Mouse (Mus musculus): ENCODE results near the gene D730048I06Rik. TPM values are rescaled to one million over a fixed set of nuclear protein-coding genes. Genes with fewer than 3 reads are reported as not detected.
"Not testable (repeated sequence)": the region's sequence is repeated elsewhere in the genome, so short reads cannot be mapped to it uniquely, and the experiment has no call there.

Gene D730048I06Rik
- not detected in 2 replicates for total RNA-seq (2015)
- total RNA-seq (2017): not detected in 2 replicates

GRCm38 (mm10) chr9:35790001-35790400, at the start of gene D730048I06Rik, which contains the start of gene Gm27235:
TSS of gene D730048I06Rik (minus strand) at chr9:35790112.
TSS of gene Gm27235 (minus strand) at chr9:35790101.
- ATAC-seq (ENCODE audit: poor library complexity, severe bottlenecking): no peak

GRCm38 (mm10) chr9:35817881-35818280, 28.0 kb upstream of the D730048I06Rik start:
- ATAC-seq (ENCODE audit: poor library complexity, severe bottlenecking): not testable (repeated sequence)

- ATAC-seq (ENCODE audit: poor library complexity, severe bottlenecking): no peak
These were observed 8.2 kb upstream of the D730048I06Rik start for GRCm38 (mm10) chr9:35798146-35798545.

GRCm38 (mm10) chr9:35778009-35778408, 11.9 kb downstream of the D730048I06Rik start, which contains the start of gene Gm17727:
TSS of gene Gm17727 (minus strand) at chr9:35778109.
- no peak for ATAC-seq (ENCODE audit: poor library complexity, severe bottlenecking)

GRCm38 (mm10) chr9:35756843-35757242, 33.1 kb downstream of the D730048I06Rik start:
- no peak for ATAC-seq (ENCODE audit: poor library complexity, severe bottlenecking)

- no peak for ATAC-seq (ENCODE audit: poor library complexity, severe bottlenecking)
These were observed 49.2 kb downstream of the D730048I06Rik start, which contains the start of gene Gm17677 for GRCm38 (mm10) chr9:35740749-35741148. TSS of gene Gm17677 (plus strand) at chr9:35741049.

Other genes starting within 250 kb of the D730048I06Rik start
- gene Ddx25, start 231.6 kb downstream of the D730048I06Rik start, total RNA-seq (2015): 0.09 and 0.11 TPM in 2 replicates
- 0.04 TPM in 1 of 2 replicates, not detected in the other for gene Ddx25, start 231.6 kb downstream of the D730048I06Rik start, total RNA-seq (2017)
- gene Pus3, start 231.5 kb downstream of the D730048I06Rik start, total RNA-seq (2015): 9.8 and 12.2 TPM in 2 replicates
- gene Pus3, start 231.5 kb downstream of the D730048I06Rik start, total RNA-seq (2017): 14.0 and 14.6 TPM in 2 replicates
- gene Pate2, start 219.8 kb downstream of the D730048I06Rik start, total RNA-seq (2015): 0.51 and 0.75 TPM in 2 replicates
- not detected in 2 replicates for gene Pate2, start 219.8 kb downstream of the D730048I06Rik start, total RNA-seq (2017)
- gene Hyls1, start 219.7 kb downstream of the D730048I06Rik start, total RNA-seq (2015): 15.7 and 20.1 TPM in 2 replicates
- 17.5 and 20.6 TPM in 2 replicates for gene Hyls1, start 219.7 kb downstream of the D730048I06Rik start, total RNA-seq (2017)
- not detected in 2 replicates for gene Pate4, start 178.2 kb downstream of the D730048I06Rik start, total RNA-seq (2015)
- gene Pate4, start 178.2 kb downstream of the D730048I06Rik start, total RNA-seq (2017): not detected in 2 replicates
- not detected in 2 replicates for gene Pate3, start 141.9 kb downstream of the D730048I06Rik start, total RNA-seq (2015)
- gene Pate3, start 141.9 kb downstream of the D730048I06Rik start, total RNA-seq (2017): not detected in 2 replicates
- not detected in 2 replicates for gene Pate1, start 102.7 kb downstream of the D730048I06Rik start, total RNA-seq (2015)
- gene Pate1, start 102.7 kb downstream of the D730048I06Rik start, total RNA-seq (2017): not detected in 2 replicates
- not detected in 2 replicates for gene Gm17677, start 49.1 kb downstream of the D730048I06Rik start, total RNA-seq (2015)
- not detected in 2 replicates for gene Gm17677, start 49.1 kb downstream of the D730048I06Rik start, total RNA-seq (2017)
- not detected in 2 replicates for gene Gm17727, start 12.0 kb downstream of the D730048I06Rik start, total RNA-seq (2015)
- not detected in 2 replicates for gene Gm17727, start 12.0 kb downstream of the D730048I06Rik start, total RNA-seq (2017)
- not detected in 2 replicates for gene Gm27235, start within 50 bp of the D730048I06Rik start, total RNA-seq (2015)
- not detected in 2 replicates for gene Gm27235, start within 50 bp of the D730048I06Rik start, total RNA-seq (2017)
- gene 9230110F15Rik, start 54.0 kb upstream of the D730048I06Rik start, total RNA-seq (2015): not detected in 2 replicates
- not detected in 2 replicates for gene 9230110F15Rik, start 54.0 kb upstream of the D730048I06Rik start, total RNA-seq (2017)
- gene 9230113P08Rik, start 118.3 kb upstream of the D730048I06Rik start, total RNA-seq (2015): not detected in 2 replicates
- not detected in 2 replicates for gene 9230113P08Rik, start 118.3 kb upstream of the D730048I06Rik start, total RNA-seq (2017)